Mouse (Mus musculus) erythroid progenitor cell, adult 5-6 weeks (primary cell): ENCODE measurements around the gene Pcmt1. TPM values are rescaled to one million over a fixed set of nuclear protein-coding genes. Genes with fewer than 3 reads are reported as not detected.
A peak's percentile ranks its signal among the peaks of the same experiment; 100 is the strongest.
"Not testable (repeated sequence)": the region's sequence is repeated elsewhere in the genome, so short reads cannot be mapped to it uniquely, and the experiment has no call there.

Experiments
- ATAC-seq: replicated peaks from 2 replicates; pipeline ENCODE4 v1.8.0; 2016; ENCODE audit warnings: moderate number of reproducible peaks, mild to moderate bottlenecking, moderate TSS enrichment, inconsistent platforms; ENCODE audit not compliant: poor library complexity, low FRiP score, severe bottlenecking
- total RNA-seq, 2 experiments: library from RNA; stranded (forward) in 1 of 2; stranded (reverse) in 1 of 2; fragments of 150-400 nt in 1 of 2; fragments of 186-747, 209-891 nt in 1 of 2; gene quantifications; 2 replicates each; pipeline versions ENCODE4 v1.2.3 to v1.2.4; 2015 to 2017; ENCODE audit warnings: low replicate concordance in 2 of 2

Pcmt1 gene
- total RNA-seq, 2 experiments from 2014 or later: 116 to 136 TPM

DNA sequence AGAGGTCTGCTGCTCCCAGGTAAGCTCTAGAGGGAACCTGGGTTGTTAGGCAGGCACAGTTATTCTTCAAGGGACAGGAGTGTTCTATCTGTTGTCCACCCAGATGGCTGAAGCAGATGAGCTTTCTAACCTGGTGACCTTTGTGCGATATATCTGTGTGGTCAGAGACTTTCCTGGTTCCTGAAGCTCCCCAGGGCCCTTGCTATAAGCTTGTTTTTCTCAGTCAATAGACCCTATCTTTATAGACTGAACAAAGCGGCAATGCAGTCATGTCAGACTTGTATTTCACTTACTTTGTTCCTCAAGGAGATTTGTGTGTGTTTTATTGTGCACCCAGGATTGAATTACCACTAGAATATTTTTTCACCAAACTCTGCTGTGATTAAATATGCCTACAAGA lies 29.9 kb downstream of the Pcmt1 start:
- ATAC-seq: no peak

DNA sequence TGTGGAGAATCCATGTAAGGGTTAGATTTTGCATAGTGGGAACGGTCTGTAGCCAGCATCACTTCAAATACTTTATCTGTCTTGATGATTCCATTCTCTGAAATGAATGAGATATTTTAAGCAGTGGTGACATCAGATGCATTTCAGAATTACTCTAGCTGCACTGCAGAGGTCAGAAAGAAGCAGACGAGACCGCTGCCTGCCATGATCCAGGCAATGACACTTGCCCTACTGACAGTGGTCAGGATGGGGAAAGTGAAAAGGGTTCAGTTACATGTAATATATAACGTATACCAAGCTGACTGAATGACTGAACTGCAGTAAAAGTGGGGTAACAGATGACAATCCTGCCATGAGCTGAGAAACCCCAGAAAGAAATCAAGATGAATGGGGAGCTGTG lies 31.9 kb downstream of the Pcmt1 start:
- no peak for ATAC-seq

DNA sequence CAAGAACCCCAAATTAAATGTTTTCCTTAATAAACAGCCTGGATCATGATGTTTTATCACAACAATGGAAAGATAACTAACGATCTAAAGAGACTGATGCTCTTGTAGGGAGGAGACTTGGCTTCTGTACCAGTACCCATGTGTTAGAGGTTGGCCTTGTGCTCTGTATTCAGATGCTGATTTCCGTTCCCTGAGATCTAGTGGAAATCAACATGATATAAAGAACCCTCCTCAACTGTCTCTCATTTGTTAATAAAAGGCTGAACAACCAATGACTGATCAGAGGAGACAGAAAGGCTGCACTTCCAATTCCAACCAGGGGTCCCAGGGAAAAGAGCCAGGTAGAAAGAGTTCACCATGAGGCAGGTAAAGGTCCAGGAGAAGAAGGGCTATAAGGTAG lies 35.0 kb downstream of the Pcmt1 start:
- ATAC-seq: no peak

DNA sequence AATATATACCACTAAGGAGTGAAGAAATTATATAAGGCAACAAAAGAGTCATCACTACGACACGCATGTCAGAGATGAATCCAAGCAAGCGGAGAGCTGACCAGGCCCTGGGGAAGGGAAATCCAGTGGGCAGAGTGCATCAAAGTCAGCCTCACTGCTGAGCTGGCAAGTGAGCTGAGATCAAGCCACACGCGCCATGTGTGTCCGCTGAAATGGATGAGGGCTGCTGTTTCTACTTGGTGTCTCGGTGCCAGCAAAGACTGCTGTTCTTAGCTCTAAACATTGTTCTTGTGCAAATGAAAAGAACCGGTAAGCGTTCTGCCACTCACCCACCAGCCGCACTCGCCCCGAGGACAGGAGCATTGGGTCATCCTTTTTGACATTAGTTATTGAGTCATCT lies 40.6 kb downstream of the Pcmt1 start:
- ATAC-seq: no peak

DNA sequence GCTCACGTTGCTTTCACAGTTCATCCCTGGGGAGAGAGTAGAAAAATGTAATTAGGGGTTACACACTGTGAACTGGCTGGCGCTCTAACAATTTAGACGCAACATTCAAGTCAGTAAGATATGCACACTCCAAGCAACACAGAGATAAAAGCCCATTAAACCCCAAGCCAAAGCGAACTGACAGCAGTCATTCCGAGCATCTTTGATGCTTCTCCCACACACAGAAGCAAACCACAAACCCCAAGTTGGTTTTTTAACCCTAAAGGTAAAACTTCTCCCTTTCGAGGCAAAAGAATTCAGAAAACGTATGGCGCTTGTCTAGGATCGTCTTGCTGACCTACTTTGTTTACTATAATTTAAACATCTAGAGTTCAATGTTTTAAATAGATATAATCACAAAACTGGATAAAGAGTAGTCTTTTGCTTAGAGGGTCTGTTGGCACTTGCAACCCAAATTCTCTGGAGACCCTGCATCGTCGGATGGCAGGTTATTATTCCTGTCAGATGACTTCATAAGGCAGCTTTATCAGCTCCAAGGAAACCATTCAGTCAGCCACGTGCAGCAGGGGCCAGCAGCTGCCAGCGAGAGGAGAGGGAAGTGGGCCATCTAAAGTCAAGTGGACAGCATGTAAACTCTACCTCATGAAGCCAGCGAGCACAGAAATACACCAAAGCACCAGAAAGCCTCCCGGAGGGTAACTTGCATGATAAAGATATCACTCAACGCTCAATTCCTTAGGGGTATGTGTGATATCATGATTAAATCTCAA lies 49.8 kb downstream of the Pcmt1 start:
- no peak for ATAC-seq

DNA sequence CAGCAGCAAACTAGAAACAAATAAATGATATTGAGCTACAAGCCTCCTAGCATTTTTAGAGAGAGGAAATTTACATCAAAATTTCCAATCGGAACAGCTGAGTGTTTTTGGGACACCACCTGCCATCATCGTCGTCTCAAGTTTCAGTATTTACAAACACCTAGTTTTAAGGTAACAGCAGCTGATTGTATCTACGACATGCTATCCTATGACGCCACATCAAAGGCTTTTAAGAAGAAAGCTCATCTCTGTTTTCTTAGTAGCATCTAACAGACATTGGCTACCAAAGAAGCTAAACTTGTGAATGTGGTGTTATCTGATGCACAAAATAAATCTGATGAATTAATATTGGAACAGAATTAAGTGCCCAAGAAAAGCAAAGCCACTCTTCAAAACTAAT lies 50.6 kb downstream of the Pcmt1 start:
- no peak for ATAC-seq

DNA sequence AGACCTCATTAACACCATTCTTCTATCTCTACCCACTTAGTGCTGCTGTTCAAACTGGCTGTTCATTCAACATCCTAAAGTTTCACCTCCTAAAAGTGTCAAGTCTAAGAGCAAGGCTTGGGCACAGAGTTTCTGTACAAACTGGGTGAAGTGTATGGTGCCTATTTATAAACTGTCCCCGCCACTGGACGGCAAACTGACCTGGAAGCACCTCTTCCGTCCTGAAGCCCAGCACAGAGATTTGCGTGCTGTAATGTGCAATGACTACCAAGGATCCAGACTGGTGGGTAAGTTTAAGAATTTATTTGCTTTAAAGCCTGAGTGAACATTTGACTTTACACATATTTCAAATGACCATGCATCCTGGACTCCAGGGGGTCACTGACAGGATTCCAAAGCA lies 51.8 kb downstream of the Pcmt1 start:
- no peak for ATAC-seq

DNA sequence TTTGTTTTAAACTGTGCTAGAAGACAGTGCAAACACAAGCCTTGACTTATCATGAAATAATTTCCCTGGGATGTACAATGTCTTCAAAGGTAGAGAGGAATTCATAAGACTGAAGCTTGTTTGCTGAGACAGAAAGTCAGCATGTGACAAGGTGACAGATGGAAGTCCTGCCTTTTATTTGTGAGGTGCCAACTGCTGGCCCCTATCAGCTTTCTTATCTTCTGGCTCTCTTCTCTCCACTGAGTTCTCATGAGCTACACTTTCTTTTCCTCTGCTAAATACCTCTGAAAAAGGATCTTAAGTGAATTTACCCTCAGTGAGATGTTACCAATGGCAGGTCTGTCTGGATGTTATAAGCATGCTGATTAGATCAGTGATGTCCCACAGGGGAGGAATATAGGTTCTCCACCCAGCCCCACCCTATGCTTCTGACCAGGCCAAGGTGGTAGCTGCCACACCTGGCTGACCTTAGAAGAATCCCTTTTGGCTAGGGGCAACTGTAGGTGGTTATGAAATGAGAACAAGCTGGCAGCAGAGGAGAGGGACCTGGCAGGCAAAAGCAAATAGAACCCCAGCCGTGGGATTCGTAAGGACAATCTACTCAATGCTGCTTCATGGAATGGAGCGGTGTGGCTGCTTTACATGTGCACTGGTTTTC lies 56.9 kb downstream of the Pcmt1 start:
- ATAC-seq: no peak

DNA sequence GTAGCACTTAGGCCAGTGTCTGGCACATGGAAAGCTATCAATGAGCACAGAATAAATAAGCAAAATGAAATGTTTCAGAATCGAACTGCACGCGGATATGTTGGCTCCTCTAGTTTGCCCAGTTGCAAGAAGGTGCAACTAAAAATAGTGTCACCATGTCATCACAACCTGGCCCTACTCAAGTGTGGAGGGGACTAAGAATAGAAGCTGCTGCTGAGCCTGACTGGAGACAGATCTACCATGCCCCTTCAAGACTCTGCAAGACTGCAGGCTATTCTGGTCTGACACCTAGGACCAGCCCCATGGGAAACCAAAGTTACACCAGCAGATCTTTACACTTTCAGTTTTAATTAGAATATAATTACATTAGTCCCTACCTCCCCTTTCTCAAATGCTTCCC lies 58.6 kb downstream of the Pcmt1 start:
- ATAC-seq: no peak

DNA sequence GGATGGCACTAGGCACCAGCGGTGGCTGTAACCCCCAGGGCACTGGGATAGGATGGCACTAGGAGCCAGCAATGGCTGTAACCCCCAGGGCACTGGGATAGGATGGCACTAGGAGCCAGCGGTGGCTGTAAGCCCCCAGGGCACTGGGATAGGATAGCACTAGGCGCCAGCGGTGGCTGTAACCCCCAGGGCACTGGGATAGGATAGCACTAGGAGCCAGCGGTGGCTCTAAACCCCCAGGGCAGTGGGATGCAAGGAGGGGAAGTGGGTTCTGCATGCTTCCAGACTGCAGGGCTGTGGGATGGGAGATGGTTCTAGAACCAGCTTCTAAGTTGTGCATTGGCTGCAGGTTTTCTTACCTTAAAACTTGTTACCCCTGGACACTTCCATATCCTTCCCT lies 60.2 kb downstream of the Pcmt1 start:
- no peak for ATAC-seq

DNA sequence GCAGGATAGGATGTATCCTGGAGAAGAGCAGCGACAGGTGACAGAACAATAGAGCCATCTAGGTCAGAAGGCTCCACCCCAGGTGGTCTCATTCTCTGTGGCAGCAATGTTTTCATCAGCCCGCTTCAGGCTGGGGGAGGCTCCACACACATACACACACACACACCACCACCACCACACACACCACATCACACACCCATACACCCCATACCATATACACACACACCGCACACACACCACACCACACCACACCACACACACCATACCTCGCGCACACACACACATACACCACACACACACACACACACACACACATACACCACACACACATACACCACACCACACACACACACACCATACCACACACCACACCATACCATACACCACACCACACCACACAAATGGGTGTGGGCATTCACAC lies 61.1 kb downstream of the Pcmt1 start:
- no peak for ATAC-seq

DNA sequence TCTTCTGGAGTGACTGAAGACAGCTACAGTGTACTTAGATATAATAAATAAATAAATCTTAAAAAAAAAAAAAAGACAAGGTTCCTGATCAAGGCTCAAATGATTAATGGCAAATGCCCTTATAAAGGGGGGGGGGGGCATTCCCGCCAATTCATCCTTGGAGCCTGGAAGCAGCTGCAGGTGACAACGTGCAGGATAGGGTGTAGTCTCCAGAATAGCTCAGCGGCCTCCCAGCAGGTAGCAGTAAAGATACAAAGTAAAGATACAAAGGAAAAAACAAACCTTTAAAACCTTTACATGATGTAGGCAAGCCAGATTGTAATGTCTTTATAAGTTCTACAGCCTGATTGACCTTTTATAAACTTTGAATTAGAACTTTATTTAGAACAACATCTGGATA lies 63.4 kb downstream of the Pcmt1 start:
- not testable (repeated sequence) for ATAC-seq

DNA sequence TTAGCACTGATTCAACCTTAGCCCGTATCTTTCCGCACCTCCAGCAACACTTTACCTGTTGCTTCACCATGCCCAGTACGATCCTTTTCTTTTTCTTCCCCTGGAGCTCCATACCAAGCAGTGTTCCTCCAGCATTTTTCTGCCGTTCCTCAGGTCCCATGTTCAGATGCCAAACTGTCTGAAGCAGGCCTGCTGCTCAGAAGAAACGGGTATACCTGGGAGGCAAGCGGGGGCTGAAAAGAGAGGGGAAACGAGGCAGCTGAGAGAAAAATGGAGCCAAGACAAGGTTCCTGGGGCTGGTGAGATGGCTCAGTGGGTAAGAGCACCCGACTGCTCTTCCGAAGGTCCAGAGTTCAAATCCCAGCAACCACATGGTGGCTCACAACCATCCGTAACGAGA lies 63.8 kb downstream of the Pcmt1 start:
- ATAC-seq: not testable (repeated sequence)

DNA sequence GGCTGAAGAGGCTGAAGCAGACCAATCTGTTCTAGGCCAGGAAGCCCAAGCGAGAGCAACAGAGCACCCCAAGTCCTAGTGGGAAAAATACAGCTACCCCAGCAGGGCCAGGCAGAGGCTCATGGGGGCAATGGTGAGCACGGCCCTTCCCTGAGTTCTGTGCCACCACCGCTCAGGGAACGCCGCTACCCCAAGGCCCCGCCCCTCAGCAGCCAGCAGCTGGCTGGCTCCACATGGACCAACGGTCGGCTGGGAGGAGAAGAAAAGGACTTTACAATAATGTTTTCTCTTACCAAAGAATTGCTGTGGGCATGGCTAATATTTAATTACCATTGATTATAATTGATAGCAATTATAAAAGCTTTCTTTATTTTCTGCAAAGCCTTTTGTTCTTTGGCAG lies 66.1 kb downstream of the Pcmt1 start:
- ATAC-seq: no peak

DNA sequence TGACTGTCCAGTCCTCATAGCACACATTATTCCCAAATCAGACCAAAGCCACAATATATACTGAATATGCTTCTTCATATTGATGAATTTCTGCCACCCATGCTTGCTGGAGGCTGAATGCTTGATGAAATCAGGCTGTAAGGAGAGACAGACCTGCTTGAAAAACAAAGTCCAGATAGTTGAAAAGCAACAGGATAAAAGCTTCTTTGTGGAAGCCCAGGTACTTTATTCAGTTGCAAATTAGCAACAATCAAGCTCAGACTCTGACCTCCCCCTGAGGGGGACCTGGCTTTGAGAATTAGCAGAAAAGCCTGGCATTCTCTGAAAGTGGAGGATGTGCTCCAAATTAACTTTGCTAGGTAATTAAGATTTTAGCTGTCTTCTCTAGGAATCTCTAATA lies 68.7 kb downstream of the Pcmt1 start:
- ATAC-seq: not testable (repeated sequence)

DNA sequence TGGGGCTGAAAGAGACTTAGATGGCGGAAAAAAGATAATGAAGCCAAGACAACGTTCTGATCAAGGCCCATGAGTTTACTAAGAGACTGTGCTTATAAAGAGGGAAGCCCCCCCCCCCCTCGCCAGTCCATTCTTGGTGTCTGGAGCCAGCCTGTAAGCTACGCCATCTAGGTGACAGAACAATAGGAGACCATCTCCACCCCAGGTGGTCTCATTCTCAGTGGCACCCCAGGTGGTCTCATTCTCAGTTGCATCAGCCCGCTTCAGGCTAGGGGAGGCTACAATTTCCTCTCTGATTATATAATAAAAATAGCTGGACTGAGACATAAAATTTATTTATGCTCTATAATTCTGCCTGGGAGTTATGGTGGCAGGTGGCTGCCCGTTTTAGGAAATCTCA lies 69.3 kb downstream of the Pcmt1 start:
- no peak for ATAC-seq

DNA sequence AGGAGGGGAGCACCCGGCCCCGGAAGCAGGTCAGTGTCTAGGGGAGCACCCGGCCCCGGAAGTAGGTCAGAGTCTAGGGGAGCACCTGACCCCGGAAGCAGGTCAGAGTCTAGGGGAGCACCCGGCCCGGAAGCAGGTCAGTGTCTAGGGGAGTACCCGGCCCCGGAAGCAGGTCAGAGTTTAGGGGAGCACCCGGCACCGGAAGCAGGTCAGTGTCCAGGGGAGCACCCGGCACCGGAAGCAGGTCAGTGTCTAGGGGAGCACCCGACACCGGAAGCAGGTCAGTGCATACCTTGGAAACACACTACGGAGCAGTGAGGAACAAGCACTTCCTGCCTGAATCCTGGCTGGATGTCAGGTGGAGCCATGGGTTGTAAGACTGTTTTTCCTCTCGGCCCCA lies 72.3 kb downstream of the Pcmt1 start:
- ATAC-seq: no peak

DNA sequence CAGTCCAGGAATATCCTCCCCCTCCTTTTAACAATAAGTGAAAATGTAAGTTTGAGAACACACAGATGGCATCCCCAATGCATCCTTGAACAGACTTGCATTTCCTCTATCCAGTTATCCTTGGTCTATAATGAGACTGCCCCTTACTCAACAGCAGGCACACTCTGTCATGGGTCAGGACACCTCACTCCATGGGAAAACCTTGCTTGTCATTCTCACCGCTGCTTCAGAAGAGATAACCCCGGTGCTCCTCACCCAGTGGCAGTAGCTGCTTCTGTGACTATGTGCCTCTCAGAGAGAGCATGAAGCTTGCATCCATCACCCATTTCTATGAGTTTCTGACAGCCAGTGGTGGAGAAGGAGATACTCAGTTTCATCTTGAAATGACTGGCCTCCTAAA lies 74.5 kb downstream of the Pcmt1 start:
- no peak for ATAC-seq

DNA sequence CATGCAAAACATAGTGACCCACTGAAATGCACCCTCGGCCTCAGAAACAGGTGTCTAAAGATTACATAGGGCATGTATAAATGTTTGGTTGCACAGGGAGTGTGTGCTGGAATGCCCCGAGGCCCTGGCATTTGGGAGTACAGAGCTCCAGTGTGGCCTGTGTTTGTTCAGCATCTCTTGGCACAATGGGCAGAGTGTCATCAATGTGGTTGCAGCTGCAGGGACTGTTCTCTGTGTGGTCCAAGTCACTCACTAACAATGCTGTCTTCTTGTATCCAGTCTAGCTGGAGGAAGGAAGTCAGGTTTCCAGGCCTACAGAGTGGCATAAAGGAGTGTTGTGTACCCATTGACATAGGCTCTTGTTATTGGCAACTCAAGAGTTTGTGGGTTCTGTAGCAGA lies 75.8 kb downstream of the Pcmt1 start:
- no peak for ATAC-seq

DNA sequence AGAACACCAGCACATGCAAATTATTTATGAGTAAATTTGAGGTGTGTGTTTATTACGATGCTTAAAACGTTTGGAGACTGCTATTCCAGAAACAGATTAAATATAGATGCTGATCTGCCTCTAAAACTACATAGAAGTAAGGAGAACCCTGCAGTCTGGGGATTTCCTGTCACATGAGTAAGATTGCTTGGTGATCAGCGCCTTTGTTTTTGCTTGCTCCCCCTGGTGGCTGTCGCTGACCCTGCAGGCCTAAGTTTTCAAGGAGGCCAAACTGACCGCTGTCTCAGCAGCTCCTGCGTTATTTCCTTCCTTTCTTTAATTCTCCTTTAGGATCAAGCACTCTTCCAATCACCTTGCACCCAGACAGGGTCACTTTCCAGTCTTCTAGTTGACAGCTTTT lies 80.3 kb downstream of the Pcmt1 start:
- peak; percentile 78 for ATAC-seq

DNA sequence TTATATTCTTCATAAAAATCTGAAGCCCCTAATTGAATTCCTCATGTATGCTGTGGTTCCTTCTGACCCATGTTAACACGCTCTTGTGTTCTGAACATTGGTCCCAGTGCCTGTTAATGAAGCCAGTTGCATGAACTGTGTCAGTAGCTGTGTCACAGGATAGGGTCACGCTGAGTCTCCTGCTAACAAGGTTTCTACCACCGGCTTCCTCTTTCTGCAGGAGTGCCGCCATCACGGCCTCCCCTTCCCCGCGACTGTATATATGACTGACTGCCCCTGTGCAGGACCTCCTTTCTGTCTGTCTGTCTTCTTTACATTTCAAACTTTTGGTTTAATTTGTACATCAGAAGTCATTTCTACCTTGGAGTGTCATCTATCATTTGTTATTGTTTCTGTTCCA lies 82.8 kb downstream of the Pcmt1 start:
- no peak for ATAC-seq

DNA sequence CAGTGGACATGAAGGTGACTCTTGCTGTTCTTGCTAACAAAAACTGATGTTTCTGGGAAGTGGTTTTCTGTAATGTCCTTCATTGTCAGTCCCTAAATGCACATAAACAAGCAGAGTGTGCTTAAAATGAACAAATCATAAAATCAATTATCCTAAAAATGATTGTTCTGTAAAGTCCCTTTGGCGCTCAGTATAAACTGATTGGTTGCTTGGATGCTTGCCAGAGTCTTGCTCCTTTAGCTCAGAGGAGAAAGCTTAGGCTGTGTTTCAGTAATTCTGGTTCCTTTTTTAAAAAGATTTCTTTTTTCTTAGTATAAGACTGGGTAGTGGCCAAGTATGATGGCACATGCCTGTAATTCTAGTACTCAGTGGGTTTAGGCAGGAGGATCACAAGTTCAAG lies 84.7 kb downstream of the Pcmt1 start:
- ATAC-seq: no peak
